Mouse (Mus musculus) T-cell, adult 2 months (primary cell): ENCODE results near the gene Ifrd2.

ENCODE experiments used
- DNase-seq: peaks from one replicate; pipeline ENCODE4 v3.0.0; 2022; ENCODE audit warnings: low spot score

The Ifrd2 gene

GRCm38 (mm10) chr9:107624539-107624938 is 37.1 kb downstream of the Ifrd2 start:
- DNase-seq: peak; percentile 72

GRCm38 (mm10) chr9:107624951-107625350 is 37.5 kb downstream of the Ifrd2 start:
- no peak for DNase-seq

GRCm38 (mm10) chr9:107625351-107626128 is 38.1 kb downstream of the Ifrd2 start:
- DNase-seq: no peak

- DNase-seq: no peak
These were observed 38.9 kb downstream of the Ifrd2 start for GRCm38 (mm10) chr9:107626158-107626843.

GRCm38 (mm10) chr9:107626844-107627277 is 39.4 kb downstream of the Ifrd2 start:
- DNase-seq: peak; percentile 78

GRCm38 (mm10) chr9:107627387-107628255 is 40.2 kb downstream of the Ifrd2 start:
- no peak for DNase-seq

GRCm38 (mm10) chr9:107628721-107629410 is 41.4 kb downstream of the Ifrd2 start:
- DNase-seq: no peak

- no peak for DNase-seq
These were observed 41.9 kb downstream of the Ifrd2 start for GRCm38 (mm10) chr9:107629411-107629730.

GRCm38 (mm10) chr9:107629901-107630425 is 42.5 kb downstream of the Ifrd2 start:
- peak; percentile 62 for DNase-seq

GRCm38 (mm10) chr9:107630576-107630975 is 43.1 kb downstream of the Ifrd2 start:
- DNase-seq: no peak

GRCm38 (mm10) chr9:107631311-107631826 is 43.9 kb downstream of the Ifrd2 start:
- no peak for DNase-seq

- no peak for DNase-seq
These were observed 44.4 kb downstream of the Ifrd2 start for GRCm38 (mm10) chr9:107631861-107632260.

- no peak for DNase-seq
These were observed 45.0 kb downstream of the Ifrd2 start for GRCm38 (mm10) chr9:107632478-107632877.

GRCm38 (mm10) chr9:107633091-107633660 is 45.7 kb downstream of the Ifrd2 start:
- DNase-seq: peak; percentile 90

- no peak for DNase-seq
These were observed 46.4 kb downstream of the Ifrd2 start for GRCm38 (mm10) chr9:107633661-107634405.

- DNase-seq: no peak
These were observed 47.2 kb downstream of the Ifrd2 start for GRCm38 (mm10) chr9:107634406-107635278.

- DNase-seq: peak; percentile 92
These were observed 48.0 kb downstream of the Ifrd2 start, which contains the start of gene Gnai2 for GRCm38 (mm10) chr9:107635279-107636028. Gene Gnai2, minus strand, starts transcription at chr9:107635367.

GRCm38 (mm10) chr9:107637070-107637469 is 49.6 kb downstream of the Ifrd2 start:
- DNase-seq: no peak
